Mouse (Mus musculus) hindlimb bud, embryonic 11.5 days (tissue): Measurements from ENCODE around the gene Kctd14.
A peak's percentile ranks its signal among the peaks of the same experiment; 100 is the strongest.

Source experiments
- DNase-seq: peaks from one replicate; pipeline ENCODE4 v3.0.0-alpha.2; 2012; ENCODE audit warnings: low read depth, low spot score; ENCODE audit errors: extremely low spot score

The Kctd14 gene

DNA sequence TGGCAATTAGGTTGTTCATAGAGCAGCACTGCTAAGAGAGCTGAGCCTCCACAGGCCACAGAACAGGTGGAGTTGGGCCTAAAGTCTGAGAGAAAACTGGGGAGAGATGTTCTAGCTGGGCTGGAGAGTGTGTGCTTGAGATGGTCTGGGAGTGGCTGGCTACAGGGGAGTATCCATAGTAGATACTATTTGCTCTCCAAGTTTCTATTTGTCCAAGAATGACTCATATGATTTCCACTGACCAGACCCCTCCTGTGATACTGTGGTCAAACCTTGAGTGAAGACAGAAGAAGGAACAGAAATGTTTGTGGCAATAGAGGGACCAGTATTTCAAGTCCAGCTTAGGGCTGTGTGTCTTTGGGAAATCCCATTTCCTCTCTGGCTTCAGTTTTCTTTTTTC is 12.1 kb upstream of the Kctd14 start:
- DNase-seq = no peak

DNA sequence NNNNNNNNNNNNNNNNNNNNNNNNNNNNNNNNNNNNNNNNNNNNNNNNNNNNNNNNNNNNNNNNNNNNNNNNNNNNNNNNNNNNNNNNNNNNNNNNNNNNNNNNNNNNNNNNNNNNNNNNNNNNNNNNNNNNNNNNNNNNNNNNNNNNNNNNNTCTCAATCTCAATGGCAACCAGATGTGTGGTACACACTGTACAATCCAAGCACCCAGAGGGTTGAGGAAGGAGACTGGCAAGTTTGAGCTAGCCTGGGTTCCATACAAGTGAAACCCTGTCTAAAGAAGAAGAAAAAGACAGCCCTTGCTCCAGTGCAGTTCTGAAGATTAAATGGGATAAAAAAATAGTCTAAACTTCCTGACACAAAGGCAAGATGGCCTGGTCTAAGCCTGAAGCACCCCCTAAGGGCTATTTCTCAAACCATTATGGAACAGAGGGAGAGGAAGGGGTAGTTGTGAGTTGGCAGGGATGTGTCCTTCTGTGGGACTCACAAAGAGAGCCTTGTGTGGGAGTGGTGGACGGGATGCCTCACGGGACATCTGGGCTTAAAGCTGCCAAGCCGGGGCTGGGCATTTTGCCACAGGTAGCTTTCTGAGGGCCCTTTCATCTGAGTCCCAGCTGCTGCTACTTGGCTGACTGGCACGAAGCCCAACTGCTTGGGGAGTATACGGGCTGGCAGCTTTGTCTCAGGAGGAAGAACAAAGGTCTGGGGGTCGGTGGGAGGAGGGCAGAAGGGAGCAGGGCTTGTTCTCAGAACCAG is 4.8 kb upstream of the Kctd14 start:
- no peak for DNase-seq

GRCm38 (mm10) chr7:97447050-97447531 is 4.0 kb upstream of the Kctd14 start:
- DNase-seq = no peak

GRCm38 (mm10) chr7:97452196-97452595 is 1.1 kb downstream of the Kctd14 start:
- DNase-seq = no peak

DNA sequence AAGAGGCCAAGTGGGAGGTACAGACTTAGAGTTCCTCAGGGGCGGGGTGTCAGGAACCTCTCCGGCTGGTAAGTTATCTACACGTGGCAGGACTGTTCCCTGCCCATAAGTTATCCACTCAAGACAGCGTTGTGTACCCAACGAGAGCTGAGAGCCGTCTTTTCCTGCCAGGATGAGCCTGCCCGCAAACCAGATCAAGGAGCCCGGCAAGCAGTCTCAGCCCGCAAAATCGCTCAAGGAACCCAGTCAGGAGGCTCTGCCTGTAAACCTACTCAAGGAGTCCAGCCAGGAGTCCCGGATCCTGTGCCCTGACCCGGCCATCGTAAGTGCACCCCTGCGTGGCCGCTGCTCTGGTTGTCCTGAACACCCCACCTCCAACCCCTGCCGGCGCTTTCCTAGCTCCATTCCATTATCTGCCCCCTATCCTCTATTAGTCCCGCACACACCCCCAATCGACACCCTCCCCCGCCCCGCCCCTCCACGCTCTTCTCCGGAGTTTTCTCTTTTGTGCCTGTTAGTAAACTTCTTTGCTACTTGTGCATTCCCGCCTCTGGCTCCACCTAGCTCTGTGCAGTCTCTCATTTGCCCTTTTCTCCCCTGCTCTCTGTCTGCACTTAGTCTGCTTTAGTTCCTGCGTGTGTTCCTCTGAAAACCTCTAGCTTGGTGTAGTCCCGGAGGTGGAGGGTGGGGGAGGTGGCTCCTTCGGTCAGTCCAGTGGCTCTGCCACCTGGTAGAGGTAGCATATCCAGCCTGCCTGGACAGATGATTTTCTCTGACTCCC is 2.2 kb downstream of the Kctd14 start:
- DNase-seq = no peak

DNA sequence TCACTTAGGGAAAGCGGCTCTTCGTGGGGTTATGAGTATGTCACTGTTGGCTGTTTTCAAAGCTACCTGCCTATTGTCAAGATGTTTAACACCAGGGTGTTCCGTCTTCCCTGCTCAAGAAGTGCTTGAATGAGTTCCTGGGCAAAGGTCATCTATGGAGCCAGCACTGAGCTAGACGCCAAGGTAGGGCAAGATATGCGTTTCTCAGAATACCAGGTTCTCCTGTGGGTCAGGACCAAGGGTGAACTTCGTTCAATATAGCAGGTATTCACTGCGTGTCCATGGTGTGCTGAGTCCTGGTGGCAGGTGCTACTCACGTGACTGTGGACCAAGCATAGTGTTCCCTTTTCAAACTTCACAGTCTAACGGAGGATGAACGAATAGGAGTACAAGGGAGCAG is 3.7 kb downstream of the Kctd14 start:
- no peak for DNase-seq

GRCm38 (mm10) chr7:97455577-97455976 is 4.5 kb downstream of the Kctd14 start:
- DNase-seq = no peak

DNA sequence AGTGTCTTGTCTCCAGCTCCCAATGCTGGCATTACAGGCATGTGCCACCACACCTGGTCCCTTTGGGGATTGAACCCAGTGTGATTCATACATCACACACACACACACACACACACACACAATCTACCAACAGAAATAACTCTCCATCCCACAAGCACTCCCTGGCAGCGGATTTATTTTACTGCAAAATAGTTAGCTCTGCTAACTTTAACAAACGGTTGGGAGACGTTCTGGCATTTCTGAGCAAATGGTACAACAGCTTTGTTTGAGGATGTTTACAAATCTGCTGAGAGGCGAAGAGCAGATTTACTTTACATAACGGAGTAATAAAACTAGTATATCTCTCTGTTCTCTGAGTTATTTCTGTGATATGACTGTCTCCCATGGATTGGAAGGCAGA is 21.9 kb downstream of the Kctd14 start:
- no peak for DNase-seq

- DNase-seq = no peak
Measured at GRCm38 (mm10) chr7:97479349-97479748, 28.2 kb downstream of the Kctd14 start.

GRCm38 (mm10) chr7:97480290-97480689 is 29.2 kb downstream of the Kctd14 start:
- peak; percentile 0 for DNase-seq

DNA sequence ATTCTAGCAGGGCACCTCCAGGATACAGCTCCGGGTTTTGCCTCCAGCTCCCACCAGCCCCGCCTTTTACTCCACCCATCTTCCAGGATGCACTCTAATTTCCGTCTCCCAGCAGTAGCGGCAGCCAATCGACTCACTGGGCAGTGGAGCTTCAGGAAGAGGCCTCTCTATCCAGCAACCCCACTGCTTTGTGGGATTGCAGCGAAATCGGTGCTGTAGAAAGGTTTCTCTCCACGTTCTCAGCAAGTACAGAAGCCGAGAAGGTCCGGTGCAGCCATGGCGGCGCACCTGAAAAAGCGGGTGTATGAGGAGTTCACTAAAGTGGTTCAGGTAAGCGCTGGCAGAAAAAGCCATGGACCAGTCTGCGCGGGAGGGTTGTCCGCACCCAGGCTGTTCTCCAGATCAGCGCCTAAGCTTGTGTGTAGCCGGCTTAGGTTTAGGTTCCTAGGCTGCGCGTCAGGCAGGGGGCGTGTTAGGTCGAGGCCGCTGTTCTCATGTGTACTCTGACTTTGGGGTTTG is 29.8 kb downstream of the Kctd14 start, which contains the start of gene Ints4:
TSS of gene Ints4 (plus strand) at position 136 of the 519 bp plus-strand sequence.
- peak; percentile 71 for DNase-seq

DNA sequence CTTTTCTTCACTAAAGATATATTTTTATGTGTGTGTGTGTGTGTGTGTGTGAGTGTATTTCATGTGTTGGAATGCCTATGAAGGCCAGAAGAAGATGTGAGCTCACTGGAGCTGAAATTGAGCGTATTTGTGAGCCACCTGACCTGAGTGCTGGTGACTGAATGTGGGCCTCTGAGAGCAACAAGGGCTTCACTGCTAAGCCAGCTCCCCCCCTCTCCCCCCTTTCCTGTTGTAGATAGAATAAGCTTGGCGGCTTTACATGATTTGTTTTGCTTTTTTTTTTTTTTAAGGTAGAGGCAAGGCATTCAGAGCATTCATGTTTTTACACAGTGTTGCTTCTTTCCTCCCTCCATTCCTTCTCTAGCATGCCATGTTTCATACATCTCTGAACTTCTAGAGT is 32.3 kb downstream of the Kctd14 start:
- DNase-seq = no peak

GRCm38 (mm10) chr7:97491157-97491556 is 40.0 kb downstream of the Kctd14 start:
- no peak for DNase-seq

DNA sequence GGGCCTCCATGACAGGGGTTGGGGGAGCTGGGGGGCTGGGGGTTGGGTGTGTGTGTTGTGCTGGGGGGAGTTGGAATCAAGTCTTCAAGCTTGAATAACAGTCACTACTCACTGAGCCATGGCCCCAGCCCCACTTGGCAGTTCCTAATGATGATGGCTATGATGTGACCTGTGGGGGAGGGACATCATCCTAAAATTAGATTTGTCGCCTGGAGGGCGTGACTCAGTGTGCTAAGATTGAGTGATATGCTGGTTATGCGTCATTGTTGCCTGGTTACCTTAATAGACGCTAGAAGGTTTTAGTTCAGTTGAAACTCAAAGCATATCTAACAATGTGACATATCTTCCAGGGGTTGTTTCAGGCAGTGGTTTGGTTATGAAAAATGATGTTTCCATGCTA is 41.3 kb downstream of the Kctd14 start:
- DNase-seq = no peak

- no peak for DNase-seq
Measured at GRCm38 (mm10) chr7:97495052-97495451, 43.9 kb downstream of the Kctd14 start.

- DNase-seq = no peak
Measured at GRCm38 (mm10) chr7:97500555-97501209, 49.6 kb downstream of the Kctd14 start.
